Mouse (Mus musculus) hindbrain, embryonic 16.5 days (tissue): ENCODE data around the gene Slc6a5. TPM values are rescaled to one million over a fixed set of nuclear protein-coding genes. Genes with fewer than 3 reads are reported as not detected.

Experiments used
- ATAC-seq: fragments of 200-750 bp; cut with Nextera tagmentation; 2 replicates; pipeline ENCODE4 v1.8.0; 2017; ENCODE audit warnings: moderate TSS enrichment, moderate library complexity
- H3K27ac ChIP-seq: fragments of 300-500 bp; sonication (generic); 2 replicates; pipeline ENCODE4 v1.5.1; 2014; ENCODE audit warnings: low read depth, mild to moderate bottlenecking, control low read depth, low read length, moderate library complexity
- H3K27me3 ChIP-seq: fragments of 300-500 bp; sonication (generic); replicated peaks from 2 replicates; pipeline ENCODE4 v1.6.1; 2014; ENCODE audit warnings: low read length; ENCODE audit not compliant: control insufficient read depth, insufficient read depth
- H3K36me3 ChIP-seq: fragments of 300-500 bp; sonication (generic); 2 replicates; pipeline ENCODE4 v1.6.1; 2014; ENCODE audit warnings: mild to moderate bottlenecking, low read length, moderate library complexity, mixed read lengths; ENCODE audit not compliant: control insufficient read depth, insufficient read depth
- H3K4me1 ChIP-seq: fragments of 300-500 bp; sonication (generic); 2 replicates; pipeline ENCODE4 v1.6.1; 2014; ENCODE audit warnings: low read depth, low read length; ENCODE audit not compliant: control insufficient read depth, insufficient read depth
- H3K4me2 ChIP-seq: fragments of 300-500 bp; sonication (generic); 2 replicates; pipeline ENCODE4 v1.6.1; 2014; ENCODE audit warnings: mild to moderate bottlenecking, low read length, control low read depth, moderate library complexity
- H3K4me3 ChIP-seq: fragments of 300-500 bp; sonication (generic); 2 replicates; pipeline ENCODE4 v1.5.1; 2014; ENCODE audit warnings: mild to moderate bottlenecking, low read length, control low read depth, moderate library complexity
- H3K9ac ChIP-seq: fragments of 300-500 bp; sonication (generic); 2 replicates; pipeline ENCODE4 v1.6.1; 2014; ENCODE audit warnings: low read depth, mild to moderate bottlenecking, control low read depth, low read length, moderate library complexity
- H3K9me3 ChIP-seq: fragments of 300-500 bp; sonication (generic); 2 replicates; pipeline ENCODE4 v1.6.1; 2014; ENCODE audit warnings: mild to moderate bottlenecking, low read length, moderate library complexity; ENCODE audit not compliant: control insufficient read depth
- WGBS: fragments of 180-500 bp; shearing (Covaris S2); extraction: QIAGEN DNeasy Blood & Tissue Kit; methylation state at CpG from one replicate; pipeline ENCODE4 v1.1.7; 2014; 5-methylcytosine and 5-hydroxymethylcytosine counted together
- polyA plus RNA-seq: library from polyadenylated mRNA; unstranded; fragments of >200 nt; fragmentation: Nextera tagmentation; extraction: Ambion mirVana; gene quantifications from 2 replicates; pipeline ENCODE4 v1.2.1, GENCODE M21; 2015

Slc6a5 gene
- polyA plus RNA-seq, 1 experiment from 2014 or later: 15.7 TPM

- H3K4me3 ChIP-seq: no peak overlapping the region
- no peak for ATAC-seq
- 0 out of 2 replicates have a peak, but pooled peaks cover 2% of the 10 kb centered on the region for H3K4me1 ChIP-seq
- H3K27ac ChIP-seq: no peak overlapping the region
- 25% methylated on average over 6 of the region's 6 CpGs for WGBS
- no peaks in the 10 kb centered on the region; the same call in 1 of the 2 replicates for H3K27me3 ChIP-seq
- no peaks in the 10 kb centered on the region for H3K36me3 ChIP-seq
- H3K4me2 ChIP-seq: no peak overlapping the region
- H3K9me3 ChIP-seq: no peaks in the 10 kb centered on the region
- H3K9ac ChIP-seq: no peak overlapping the region
These were observed 74.8 kb downstream of the Slc6a5 start for GRCm38 (mm10) chr7:49984698-49985097.

- Histone ChIP-seq H3K27me3 (no peaks in the 10 kb centered on the region; the same call in 1 of the 2 replicates), H3K4me2 (no peak overlapping the region), H3K4me3 (no peak overlapping the region), H3K9ac (no peak overlapping the region), H3K36me3 (no peaks in the 10 kb centered on the region), H3K4me1 (0 out of 2 replicates have a peak, but pooled peaks cover 2% of the 10 kb centered on the region), H3K27ac (no peak overlapping the region), H3K9me3 (no peaks in the 10 kb centered on the region)
- 89% methylated on average over 8 of the region's 8 CpGs for WGBS
- ATAC-seq: no peak
These were observed 76.0 kb downstream of the Slc6a5 start for GRCm38 (mm10) chr7:49985947-49986346.

- Histone ChIP-seq H3K27me3 (no peaks in the 10 kb centered on the region), H3K4me1 (no peaks in the 10 kb centered on the region), H3K4me2 (no peak overlapping the region), H3K9ac (no peak overlapping the region), H3K27ac (no peak overlapping the region), H3K9me3 (no peaks in the 10 kb centered on the region), H3K4me3 (no peak overlapping the region), H3K36me3 (no peaks in the 10 kb centered on the region)
- ATAC-seq: no peak
- WGBS: 77% methylated on average over 4 of the region's 4 CpGs
These were observed 89.4 kb downstream of the Slc6a5 start for GRCm38 (mm10) chr7:49999321-49999720.

- Histone ChIP-seq H3K27ac (no peak overlapping the region), H3K4me3 (no peak overlapping the region), H3K4me2 (no peak overlapping the region), H3K9me3 (no peaks in the 10 kb centered on the region), H3K9ac (no peak overlapping the region), H3K4me1 (no peaks in the 10 kb centered on the region), H3K36me3 (no peaks in the 10 kb centered on the region), H3K27me3 (no peaks in the 10 kb centered on the region)
- 86% methylated on average over 2 of the region's 2 CpGs for WGBS
- no peak for ATAC-seq
These were observed 95.3 kb downstream of the Slc6a5 start for GRCm38 (mm10) chr7:50005268-50005667.

Other genes with a start within 250 kb of the Slc6a5 start
- gene Htatip2, start 151.0 kb upstream of the Slc6a5 start, polyA plus RNA-seq: 4.2 and 5.2 TPM in 2 replicates
- 44.9 and 50.0 TPM in 2 replicates for gene Prmt3, start 131.8 kb upstream of the Slc6a5 start, polyA plus RNA-seq
- gene Nell1, start 64.7 kb downstream of the Slc6a5 start, polyA plus RNA-seq: 36.0 and 38.2 TPM in 2 replicates